Mouse (Mus musculus) lung, adult 2 months (tissue): Measurements from ENCODE around the gene Agtpbp1. TPM values are rescaled to one million over a fixed set of nuclear protein-coding genes. Genes with fewer than 3 reads are reported as not detected.

Experiments used
- DNase-seq: peaks from one replicate; pipeline ENCODE4 v3.0.0; 2022
- H3K4me1 ChIP-seq: fragments of 200-500 bp; 2 replicates; pipeline ENCODE4 v1.6.1; 2011; ENCODE audit warnings: low read length; ENCODE audit not compliant: control insufficient read depth, insufficient read depth
- H3K4me3 ChIP-seq: fragments of 200-500 bp; replicated peaks from 2 replicates; pipeline ENCODE3; 2011; ENCODE audit warnings: low read depth, mild to moderate bottlenecking, control low read depth, low read length; ENCODE audit errors: extremely low read depth
- CTCF ChIP-seq: fragments of 200-500 bp; IDR thresholded peaks from 2 replicates; pipeline ENCODE4 v1.5.1; 2011; ENCODE audit warnings: mild to moderate bottlenecking, low read length, control low read depth; ENCODE audit not compliant: insufficient read depth
- POLR2A ChIP-seq: fragments of 200-500 bp; IDR thresholded peaks from 2 replicates; pipeline ENCODE4 v1.6.1; 2011; ENCODE audit warnings: low read depth, mild to moderate bottlenecking, control low read depth, low read length, borderline replicate concordance; ENCODE audit errors: extremely low read depth
- WGBS: fragments of 180-500 bp; shearing (Covaris S2); methylation state at CpG from one replicate; pipeline ENCODE4 v1.1.7; 2018; 5-methylcytosine and 5-hydroxymethylcytosine counted together
- polyA plus RNA-seq: library from polyadenylated mRNA; depleted of rRNA; stranded (reverse); fragments of >200 nt; gene quantifications from 2 replicates; pipeline ENCODE4 v1.2.3, GENCODE M21; 2012

The Agtpbp1 gene
- polyA plus RNA-seq, 1 experiment: 9.9 TPM

DNA sequence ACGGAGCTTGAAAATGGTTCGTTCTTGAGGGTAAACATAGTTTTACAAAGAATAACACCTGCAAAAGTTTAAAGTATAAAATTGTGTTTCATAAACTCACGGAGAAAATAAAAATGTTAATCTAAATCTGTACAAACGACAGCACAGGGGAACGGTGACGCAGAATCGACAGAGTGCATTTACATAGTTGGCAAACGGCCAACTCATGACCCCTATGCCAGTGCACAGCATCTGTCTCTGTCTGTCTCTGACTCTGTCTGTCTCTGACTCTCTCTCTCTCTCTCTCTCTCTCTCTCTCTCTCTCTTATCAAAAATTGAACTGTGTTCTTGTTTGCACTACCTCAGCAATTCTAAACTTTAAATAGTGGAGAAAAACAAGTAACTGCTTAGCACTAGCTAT is 110.1 kb downstream of the Agtpbp1 start:
- WGBS: 67% methylated on average over 8 of the region's 8 CpGs
- TF ChIP-seq POLR2A (no peak), CTCF (no peak)
- H3K4me1 ChIP-seq: no peaks in the 10 kb centered on the region
- DNase-seq: no peak
- H3K4me3 ChIP-seq: no peak overlapping the region

DNA sequence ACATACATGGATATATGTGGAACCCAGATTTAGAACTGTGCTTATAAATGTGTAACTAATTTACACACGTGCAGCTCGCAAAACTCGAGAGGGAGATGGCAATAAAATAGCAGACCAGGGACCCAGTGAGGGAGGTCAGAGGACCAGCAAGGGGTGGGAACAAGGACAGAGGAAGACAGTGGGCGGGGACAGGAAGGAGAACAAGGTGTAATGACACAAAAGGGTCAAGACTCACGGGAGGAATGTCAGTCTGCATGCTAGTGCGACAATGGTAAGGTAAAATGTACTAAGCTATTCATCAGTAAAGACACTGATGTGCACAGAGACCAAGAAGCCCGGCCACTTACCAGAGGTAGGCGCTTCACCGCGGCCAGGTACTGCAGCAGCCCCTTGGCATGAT is 111.7 kb downstream of the Agtpbp1 start:
- no peak for DNase-seq
- TF ChIP-seq CTCF (no peak), POLR2A (no peak)
- 72% methylated on average over 10 of the region's 10 CpGs for WGBS
- Histone ChIP-seq H3K4me1 (peaks cover under 1% of the 10 kb centered on the region; the same call in 1 of the 2 replicates), H3K4me3 (no peak overlapping the region)

DNA sequence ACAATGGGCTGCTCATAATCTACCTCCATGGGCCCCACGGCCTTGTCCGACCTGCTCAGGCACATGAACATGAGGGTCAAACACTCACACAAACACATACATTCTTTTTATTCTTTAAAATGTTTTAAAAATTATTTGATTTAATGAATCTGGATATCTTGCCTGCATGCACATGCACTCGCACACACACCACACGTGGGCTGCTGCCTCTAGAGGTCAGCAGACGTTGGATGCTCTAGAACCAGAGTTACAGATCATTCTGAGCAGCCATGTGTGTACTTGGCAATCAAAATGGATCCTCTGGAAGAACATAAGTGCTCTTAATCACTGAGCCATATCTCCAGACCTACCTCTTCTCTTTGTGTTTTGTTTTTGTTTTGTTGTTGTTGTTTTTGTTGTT is 112.8 kb downstream of the Agtpbp1 start:
- Histone ChIP-seq H3K4me1 (peaks cover 7% of the 10 kb centered on the region; the same call in 1 of the 2 replicates), H3K4me3 (no peak overlapping the region)
- DNase-seq: no peak
- 88% methylated on average over 5 of the region's 5 CpGs for WGBS
- no peak for TF ChIP-seq CTCF
- TF ChIP-seq POLR2A: no peak

DNA sequence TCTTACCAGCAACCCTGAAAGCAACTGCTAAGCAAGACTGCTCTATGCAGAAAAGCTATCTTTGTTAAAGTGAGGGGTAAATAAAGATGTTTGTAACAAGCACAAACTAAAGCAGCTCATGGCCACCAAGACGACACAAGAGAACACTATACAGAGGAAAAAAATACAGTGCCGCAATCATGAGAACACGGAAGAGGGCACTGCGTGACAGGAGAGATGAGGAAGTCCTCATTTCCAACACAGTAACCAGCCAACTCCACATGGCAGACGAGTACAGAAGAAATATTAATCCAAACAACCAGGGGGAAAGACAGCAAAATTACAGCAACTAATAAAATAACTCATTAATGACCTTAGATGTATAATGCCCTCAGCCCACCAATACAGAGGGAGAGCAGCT is 115.3 kb downstream of the Agtpbp1 start:
- 83% methylated on average over 5 of the region's 5 CpGs for WGBS
- Histone ChIP-seq H3K4me3 (no peak overlapping the region), H3K4me1 (peaks cover 7% of the 10 kb centered on the region; the same call in 1 of the 2 replicates)
- TF ChIP-seq POLR2A (no peak), CTCF (no peak)
- DNase-seq: no peak

DNA sequence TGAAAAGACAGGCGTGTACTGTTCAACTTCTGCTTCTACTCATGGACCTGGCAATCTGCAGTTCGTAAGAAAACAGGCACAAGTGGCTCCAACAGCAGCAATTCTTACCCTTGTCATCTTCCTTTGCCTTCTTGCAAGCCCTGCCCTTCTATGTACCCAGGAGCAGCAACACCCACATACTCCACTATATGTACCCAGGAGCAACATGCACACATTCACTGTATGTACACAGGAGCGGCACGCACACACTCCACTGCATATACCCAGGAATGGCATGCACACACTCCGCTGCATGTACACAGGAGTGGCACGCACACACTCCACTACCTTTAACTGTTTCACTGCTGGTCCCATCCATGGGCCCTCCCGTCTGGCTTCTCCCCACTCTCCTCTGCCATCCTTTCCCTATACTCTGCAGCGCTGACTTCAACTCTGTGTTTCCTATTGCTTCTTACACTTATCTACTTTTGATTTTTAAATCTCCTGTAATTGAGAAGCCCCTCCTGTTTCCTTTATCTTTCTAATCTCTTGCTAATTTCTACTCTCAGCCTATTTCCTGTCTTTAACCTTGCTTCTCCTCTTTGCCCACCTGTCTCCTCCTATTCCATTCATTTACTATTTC is 116.7 kb downstream of the Agtpbp1 start:
- WGBS: 71% methylated on average over 8 of the region's 8 CpGs
- H3K4me3 ChIP-seq: no peak overlapping the region
- DNase-seq: no peak
- peaks cover 7% of the 10 kb centered on the region; the same call in 1 of the 2 replicates for H3K4me1 ChIP-seq
- TF ChIP-seq POLR2A (no peak), CTCF (no peak)

DNA sequence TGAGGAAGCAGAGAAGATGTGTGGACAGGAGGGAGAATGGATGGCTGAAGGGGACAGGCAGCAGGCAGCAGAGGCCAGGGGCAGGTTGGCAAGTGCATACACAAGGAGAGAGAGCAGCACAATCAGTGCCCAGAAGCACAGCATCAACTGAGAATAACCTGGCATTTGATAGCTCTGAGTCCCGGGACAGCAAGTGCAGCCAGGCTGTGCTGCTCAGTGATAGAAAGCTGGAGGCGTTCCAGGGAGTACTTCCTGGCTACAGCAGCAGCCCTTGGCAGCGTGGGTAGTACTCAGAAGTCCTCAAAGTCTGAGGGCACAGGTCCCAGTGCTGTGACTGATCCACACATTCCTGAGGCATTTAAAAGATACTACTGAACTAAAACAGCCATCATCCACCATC is 117.4 kb downstream of the Agtpbp1 start:
- WGBS: 19% methylated on average over 3 of the region's 3 CpGs
- peak; percentile 49 for DNase-seq

DNA sequence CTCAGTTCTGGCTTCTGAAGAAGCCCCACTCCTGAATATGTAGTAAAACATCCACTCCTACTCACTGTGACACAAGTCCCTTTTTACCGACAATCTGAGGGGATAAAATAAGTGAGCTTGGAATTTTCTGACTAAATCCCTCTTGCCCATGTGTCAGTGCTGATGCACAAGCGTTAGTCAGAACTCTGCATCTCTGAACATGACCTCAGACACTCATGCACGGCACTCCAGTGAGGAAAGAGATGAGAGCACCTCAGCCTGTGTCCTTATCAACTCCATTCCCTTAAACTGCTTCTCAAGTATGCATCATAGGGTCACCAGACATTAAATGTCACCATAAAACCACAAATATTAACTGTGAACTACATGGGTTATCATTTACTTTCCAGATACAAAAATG is 124.1 kb downstream of the Agtpbp1 start:
- no peak overlapping the region for H3K4me3 ChIP-seq
- H3K4me1 ChIP-seq: no peaks in the 10 kb centered on the region
- 80% methylated on average over 3 of the region's 3 CpGs for WGBS
- DNase-seq: no peak
- no peak for TF ChIP-seq POLR2A
- no peak for TF ChIP-seq CTCF

More for the DNA sequence above, 117.4 kb downstream of the Agtpbp1 start:
- no peak for TF ChIP-seq CTCF
- no peak for TF ChIP-seq POLR2A
- Histone ChIP-seq H3K4me3 (no peak overlapping the region), H3K4me1 (peaks cover 7% of the 10 kb centered on the region; the same call in 1 of the 2 replicates)

DNA sequence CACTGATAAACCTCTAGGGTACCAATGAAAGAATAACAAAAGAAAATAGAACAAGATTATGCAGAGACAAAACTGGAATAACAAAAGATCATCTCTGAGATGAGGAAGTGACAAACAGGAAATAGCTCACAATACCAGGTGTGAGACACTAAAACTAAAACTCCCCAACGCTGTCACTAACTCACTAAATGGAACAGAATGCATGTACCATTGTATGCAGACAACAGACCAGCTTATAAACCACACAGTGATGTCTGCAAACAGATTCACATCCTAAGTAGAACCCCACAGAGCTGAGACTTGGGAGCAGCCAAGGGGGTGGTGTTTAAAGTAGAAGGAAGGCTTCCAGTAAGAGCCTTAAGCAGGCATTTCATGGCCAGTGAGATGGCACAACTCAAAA is 128.8 kb downstream of the Agtpbp1 start:
- Histone ChIP-seq H3K4me1 (peaks cover 14% of the 10 kb centered on the region), H3K4me3 (no peak overlapping the region)
- 53% methylated on average over 1 of the region's 1 CpGs for WGBS
- no peak for DNase-seq
- no peak for TF ChIP-seq CTCF
- no peak for TF ChIP-seq POLR2A

DNA sequence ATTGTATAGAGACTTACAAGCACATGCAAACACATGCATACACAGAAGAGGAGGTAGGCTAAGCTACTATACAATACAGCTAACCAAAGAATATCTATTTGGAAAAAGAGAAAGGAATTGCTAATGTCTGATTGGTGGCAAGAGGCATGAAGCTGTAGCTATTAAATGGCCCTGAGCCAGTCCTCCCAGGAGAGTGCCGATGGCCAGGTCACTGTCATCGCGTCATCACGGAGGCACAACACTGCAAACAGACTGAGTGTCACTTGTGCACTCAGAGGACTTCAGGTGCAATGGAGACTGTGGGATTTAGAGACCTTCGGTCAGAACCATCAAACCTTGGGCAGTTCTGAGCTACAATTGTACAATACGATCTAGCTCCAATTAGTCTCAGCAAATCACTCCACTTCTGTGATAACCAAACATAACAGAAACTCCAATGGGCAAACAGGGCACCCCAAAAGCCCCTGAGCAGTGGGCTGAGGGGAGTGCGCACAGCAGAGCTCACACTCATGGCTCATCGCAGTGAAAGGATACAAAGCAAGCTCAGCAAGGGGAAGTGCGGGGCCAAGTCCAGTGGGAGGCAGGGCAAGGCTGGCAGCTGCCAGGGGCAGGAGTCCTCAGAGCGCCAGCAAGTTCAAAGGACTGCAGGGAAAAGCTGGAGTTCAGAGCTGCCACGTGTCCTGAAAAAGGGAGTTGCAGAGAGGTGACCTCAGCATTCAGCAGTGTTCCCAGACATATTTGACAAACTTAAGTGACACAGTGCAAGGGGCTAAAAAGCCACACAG is 130.8 kb downstream of the Agtpbp1 start:
- TF ChIP-seq POLR2A: no peak
- no peak for TF ChIP-seq CTCF
- WGBS: 79% methylated on average over 11 of the region's 11 CpGs
- peaks cover 14% of the 10 kb centered on the region for H3K4me1 ChIP-seq
- no peak for DNase-seq
- H3K4me3 ChIP-seq: no peak overlapping the region

DNA sequence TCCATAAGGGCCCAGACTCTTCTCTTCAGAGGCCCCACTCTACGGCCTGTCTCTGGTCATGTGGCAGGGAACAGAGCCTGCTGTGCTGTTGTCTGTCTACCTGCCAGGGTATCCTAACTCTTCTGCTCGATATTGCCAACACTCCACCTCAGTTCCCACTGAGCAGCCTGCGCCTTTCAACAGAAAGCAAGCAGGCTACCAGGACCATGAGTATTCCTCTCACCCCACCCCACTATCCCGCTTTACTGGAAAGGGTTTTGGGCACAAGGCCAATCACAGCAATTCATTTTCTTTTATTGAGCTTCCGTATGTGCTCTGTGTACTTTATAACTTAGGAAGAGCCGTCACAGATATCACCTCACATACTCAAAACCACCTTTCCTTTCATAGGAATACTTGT is 131.4 kb downstream of the Agtpbp1 start:
- 50% methylated on average over 6 of the region's 6 CpGs for whole genome bisulfite sequencing
- H3K4me3 ChIP-seq: no peak overlapping the region
- no peak for TF ChIP-seq POLR2A
- TF ChIP-seq CTCF: no peak
- DNase-seq: no peak
- H3K4me1 ChIP-seq: peaks cover 14% of the 10 kb centered on the region
